Mouse (Mus musculus): ENCODE data around the gene Ubr4. TPM values are rescaled to one million over a fixed set of nuclear protein-coding genes. Genes with fewer than 3 reads are reported as not detected.

The Ubr4 gene
- 68.8 and 82.2 TPM in 2 replicates for polyA plus RNA-seq (2015; fragmentation: Nextera tagmentation; extraction: Ambion mirVana)

DNA sequence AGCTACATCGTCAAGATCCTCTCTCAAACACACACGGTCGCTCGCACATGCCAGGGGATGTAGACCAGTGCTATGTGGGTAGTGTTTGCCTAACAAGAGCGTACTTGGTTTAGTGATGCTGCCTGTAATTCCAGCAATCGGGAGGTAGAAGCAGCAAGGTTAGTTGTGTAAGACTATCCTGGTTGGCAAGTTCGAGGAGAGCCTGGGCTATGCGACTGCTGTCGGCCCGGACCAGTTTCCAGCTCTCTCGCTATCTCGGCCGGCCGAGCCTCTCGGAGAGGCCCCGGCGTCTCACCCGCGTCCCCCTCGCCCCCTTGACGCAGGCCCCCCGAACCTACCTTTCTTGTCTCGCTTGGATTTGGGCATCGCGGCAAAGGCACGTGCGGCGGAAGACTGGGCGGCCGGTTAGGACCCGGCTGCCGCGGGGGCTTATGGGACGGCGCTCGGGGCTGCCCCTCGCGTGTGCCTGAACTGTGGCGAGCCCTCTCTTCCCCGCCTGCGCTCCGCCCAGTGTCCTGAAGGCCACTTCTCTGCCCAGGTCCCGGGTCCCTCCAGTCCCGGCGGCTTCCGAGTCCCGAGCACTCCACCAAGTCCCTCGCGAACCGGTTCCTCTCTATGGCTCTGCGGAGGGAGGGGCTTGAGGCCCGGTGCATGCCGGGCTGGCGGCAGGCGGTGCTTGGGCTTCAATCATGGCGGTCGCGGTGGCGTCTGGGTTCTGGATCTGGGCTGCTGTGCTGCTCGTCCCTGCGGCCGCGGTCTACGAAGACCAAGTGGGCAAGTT lies at the start of gene Ubr4, which contains the start of the genes Mrto4 and Emc1:
Gene Ubr4 (plus strand): TSS at position 679 of the 781 bp plus-strand sequence.
Gene Mrto4 (minus strand): TSS at position 646 of the 781 bp plus-strand sequence.
Gene Emc1 (plus strand): TSS at position 657 of the 781 bp plus-strand sequence.

DNA sequence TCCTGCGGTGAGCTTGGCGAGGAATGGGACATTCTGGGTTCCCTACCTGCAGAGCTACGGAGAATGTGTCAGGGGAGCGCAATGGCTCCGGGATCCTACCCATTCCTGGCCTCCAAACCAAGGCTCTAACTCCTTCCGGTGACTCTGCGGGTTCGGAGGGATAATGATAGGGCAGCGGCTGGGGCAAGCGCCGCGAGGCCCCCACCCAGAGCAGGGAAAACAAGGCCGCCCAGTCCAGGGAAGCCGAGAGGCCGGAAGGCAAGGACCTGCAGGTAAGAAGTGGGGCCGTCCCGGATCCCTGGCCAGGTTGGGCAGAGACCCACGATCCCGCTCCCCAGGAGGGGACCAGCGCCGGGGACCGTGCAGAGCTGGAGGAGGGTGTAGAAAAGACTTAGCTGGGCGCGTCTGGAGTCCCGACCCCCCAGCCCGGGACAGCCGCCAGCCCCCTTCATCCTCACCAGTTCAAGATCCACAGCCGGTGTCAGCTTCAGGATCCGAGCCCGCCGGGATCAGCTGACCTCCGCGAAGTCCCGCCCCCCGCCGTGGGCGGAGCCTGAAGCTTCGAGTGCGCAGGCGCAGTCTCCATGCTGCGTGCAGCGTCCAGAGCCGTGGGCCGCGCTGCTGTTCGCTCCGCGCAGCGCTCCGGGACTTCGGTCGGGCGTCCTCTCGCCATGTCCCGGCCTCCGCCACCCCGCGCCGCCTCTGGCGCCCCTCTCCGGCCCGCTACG lies 42.1 kb upstream of the Ubr4 start, which contains the start of the genes Pqlc2 and Akr7a5:
Gene Pqlc2 (minus strand): TSS at position 538 of the 728 bp plus-strand sequence.
Gene Akr7a5 (plus strand): TSS at position 574 of the 728 bp plus-strand sequence.

DNA sequence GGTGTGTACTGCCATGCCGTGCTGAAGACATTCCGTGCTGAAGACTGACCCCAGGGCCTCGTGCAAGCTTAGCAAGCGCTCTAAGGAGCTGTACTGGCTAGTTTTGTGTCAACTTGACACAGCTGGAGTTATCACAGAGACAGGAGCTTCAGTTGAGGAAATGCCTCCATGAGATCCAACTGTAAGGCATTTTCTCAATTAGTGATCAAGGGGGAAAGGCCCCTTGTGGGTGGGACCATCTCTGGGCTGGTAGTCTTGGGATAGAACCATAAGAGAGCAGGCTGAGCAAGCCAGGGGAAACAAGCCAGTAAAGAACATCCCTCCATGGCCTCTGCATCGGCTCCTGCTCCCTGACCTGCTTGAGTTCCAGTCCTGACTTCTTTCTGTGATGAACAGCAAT lies 177.8 kb downstream of the Ubr4 start, which contains the start of gene Iffo2:
Gene Iffo2 (plus strand): TSS at position 301 of the 400 bp plus-strand sequence.

Small RNA genes lying within 50 kb of the gene (microRNA-seq; reads per million reads assigned to microRNA genes)
- gene Gm24245 (not detected), gene Gm25732 (not detected)

Other genes with a start within 250 kb of the Ubr4 start
- gene Minos1, start 221.5 kb upstream of the Ubr4 start, polyA plus RNA-seq (2015; fragmentation: Nextera tagmentation; extraction: Ambion mirVana), result 490 and 587 TPM in 2 replicates
- gene Capzb, start 159.7 kb upstream of the Ubr4 start, polyA plus RNA-seq (2015; fragmentation: Nextera tagmentation; extraction: Ambion mirVana), result 298 and 301 TPM in 2 replicates
- gene Pqlc2, start 41.9 kb upstream of the Ubr4 start, polyA plus RNA-seq (2015; fragmentation: Nextera tagmentation; extraction: Ambion mirVana), result 16.0 and 17.9 TPM in 2 replicates
- gene Akr7a5, start 41.9 kb upstream of the Ubr4 start, polyA plus RNA-seq (2015; fragmentation: Nextera tagmentation; extraction: Ambion mirVana), result 72.8 and 74.2 TPM in 2 replicates
- 68.1 and 73.3 TPM in 2 replicates for gene Mrto4, start within 50 bp of the Ubr4 start, polyA plus RNA-seq (2015; fragmentation: Nextera tagmentation; extraction: Ambion mirVana)
- 38.8 and 44.1 TPM in 2 replicates for gene Emc1, start within 50 bp of the Ubr4 start, polyA plus RNA-seq (2015; fragmentation: Nextera tagmentation; extraction: Ambion mirVana)
- 8.7 and 10.3 TPM in 2 replicates for gene Iffo2, start 177.9 kb downstream of the Ubr4 start, polyA plus RNA-seq (2015; fragmentation: Nextera tagmentation; extraction: Ambion mirVana)